Mouse (Mus musculus): Measurements from ENCODE around the gene Cand1.

DNA sequence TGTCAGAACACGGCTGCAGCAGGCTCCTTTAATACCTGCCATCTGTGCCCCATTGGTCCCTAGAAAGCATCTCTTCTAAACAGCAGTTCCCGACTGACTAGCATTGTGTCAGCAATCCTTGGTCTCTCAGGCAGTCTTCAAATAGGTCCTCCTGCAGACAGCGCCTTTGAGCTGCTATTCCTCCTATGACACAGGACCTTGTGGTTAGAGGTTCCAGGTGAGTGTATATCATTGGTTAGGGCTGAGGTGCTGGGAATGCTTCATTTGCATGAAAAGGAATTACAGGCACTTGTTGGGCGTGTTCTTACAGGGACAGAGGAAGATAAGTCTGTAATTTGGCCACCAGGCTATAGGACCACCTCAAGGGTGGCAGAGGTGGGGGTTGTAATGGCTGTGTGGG lies 90.6 kb downstream of the Cand1 start:
- TF ChIP-seq NANOG (IDR thresholded peaks at IDR 0.05; ENCODE audit: borderline replicate concordance, low read length): no peak
- TF ChIP-seq CTCF (conservative IDR thresholded peaks at IDR 0.05; ENCODE audit: low read length): no peak
- TF ChIP-seq POU5F1 (IDR thresholded peaks at IDR 0.05; ENCODE audit: borderline replicate concordance, low read length): no peak

Data from E14TG2a.4 (cell line).